Mouse (Mus musculus) limb, embryonic 10.5 days (tissue): ENCODE results near the gene Slc24a3. TPM values are rescaled to one million over a fixed set of nuclear protein-coding genes. Genes with fewer than 3 reads are reported as not detected.

Source experiments
- DNase-seq: peaks from one replicate; pipeline ENCODE4 v3.0.0-alpha.2; 2017; ENCODE audit warnings: low spot score
- H3K27ac ChIP-seq: fragments of 300-500 bp; sonication (generic); 2 replicates; pipeline ENCODE4 v1.5.1; 2016; ENCODE audit warnings: mild to moderate bottlenecking
- H3K27me3 ChIP-seq: fragments of 300-500 bp; sonication (generic); 2 replicates; pipeline ENCODE4 v1.6.1; 2016; ENCODE audit warnings: low read depth, mild to moderate bottlenecking; ENCODE audit not compliant: poor library complexity, severe bottlenecking
- H3K36me3 ChIP-seq: fragments of 300-500 bp; sonication (generic); 2 replicates; pipeline ENCODE4 v1.6.1; 2016; ENCODE audit warnings: mild to moderate bottlenecking, moderate library complexity
- H3K4me1 ChIP-seq: fragments of 300-500 bp; sonication (generic); 2 replicates; pipeline ENCODE4 v1.6.1; 2016
- H3K4me3 ChIP-seq: fragments of 300-500 bp; sonication (generic); 2 replicates; pipeline ENCODE4 v1.5.1; 2016; ENCODE audit warnings: mild to moderate bottlenecking, moderate library complexity
- H3K9me3 ChIP-seq: fragments of 300-500 bp; sonication (generic); replicated peaks from 2 replicates; pipeline ENCODE4 v1.6.1; 2016; ENCODE audit warnings: mild to moderate bottlenecking
- WGBS: fragments of 180-500 bp; shearing (Covaris S2); methylation state at CpG from one replicate; pipeline ENCODE4 v1.1.7; 2016; 5-methylcytosine and 5-hydroxymethylcytosine counted together
- polyA plus RNA-seq: library from polyadenylated mRNA; unstranded; fragments of >200 nt; fragmentation: Nextera tagmentation; extraction: Ambion mirVana; gene quantifications from 2 replicates; pipeline ENCODE4 v1.2.1, GENCODE M21; 2016

Slc24a3 gene
- polyA plus RNA-seq, 1 experiment from 2014 or later = 0.45 TPM

DNA sequence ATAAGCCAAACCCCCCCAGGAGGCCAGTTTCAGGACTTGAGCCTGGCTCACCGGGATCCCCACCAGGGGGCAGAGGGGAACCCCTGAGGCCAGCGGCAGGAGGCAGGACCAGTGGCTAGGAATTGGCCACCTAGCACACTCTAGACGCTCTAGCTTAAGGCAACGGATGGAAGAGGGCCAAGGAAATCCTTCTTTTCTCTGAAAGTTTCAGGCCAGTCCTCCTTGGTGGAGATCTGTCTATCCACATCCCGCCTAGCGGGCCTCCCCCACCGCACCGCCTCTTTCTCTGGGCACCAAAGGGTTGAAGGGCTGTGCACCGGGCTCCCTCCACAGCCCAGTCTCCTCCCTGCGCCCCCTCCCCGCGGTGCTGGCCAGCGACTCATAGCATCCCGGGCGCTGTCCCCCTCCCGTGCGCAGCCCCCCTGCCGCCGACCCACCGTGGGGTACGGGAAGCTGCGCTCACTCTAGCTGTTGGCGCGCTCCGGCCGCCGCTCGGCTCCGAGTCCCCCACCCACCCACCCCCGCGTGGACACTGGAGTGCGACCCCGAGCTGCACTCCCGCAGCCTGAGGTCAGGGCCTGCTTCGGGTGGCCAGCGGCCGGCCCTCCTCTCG, 397 bp upstream of the Slc24a3 start:
- H3K4me1 ChIP-seq = peaks cover 19% of the 10 kb centered on the region
- H3K27ac ChIP-seq = peak overlapping the region; percentile 92
- H3K9me3 ChIP-seq = no peaks in the 10 kb centered on the region
- H3K27me3 ChIP-seq = peaks cover 25% of the 10 kb centered on the region; the same call in 1 of the 2 replicates
- H3K36me3 ChIP-seq = no peaks in the 10 kb centered on the region
- WGBS = under 1% methylated on average over 38 of the region's 38 CpGs
- DNase-seq = peak; percentile 78
- peak overlapping the region; percentile 79 for H3K4me3 ChIP-seq

DNA sequence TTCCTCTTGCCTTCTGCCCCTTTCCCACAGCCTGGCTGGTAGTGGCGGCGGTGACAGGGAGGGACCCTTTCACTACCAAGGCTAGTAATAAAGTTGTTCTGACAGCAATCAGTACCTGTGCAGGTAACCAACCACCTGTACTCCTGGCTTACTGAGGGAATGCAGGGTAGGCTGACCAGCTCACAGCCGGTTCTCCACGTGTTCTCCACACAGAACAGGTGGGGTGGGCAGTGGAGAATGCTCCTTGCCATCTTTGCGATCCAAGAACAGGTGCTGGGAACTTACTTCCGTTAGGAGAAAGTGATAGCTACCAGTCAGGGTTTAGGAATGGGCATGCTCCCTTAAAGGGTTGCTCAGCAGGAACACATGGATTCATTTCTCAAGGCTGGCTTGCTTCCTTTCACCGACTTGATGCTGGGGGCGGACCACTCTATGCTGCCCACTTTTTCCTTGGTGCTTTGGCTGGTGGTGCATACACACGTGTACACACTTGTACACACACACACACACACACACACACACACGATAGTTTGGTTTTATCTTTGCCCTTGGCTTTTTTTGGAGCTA, 934 bp downstream of the Slc24a3 start:
- 13% methylated on average over 10 of the region's 10 CpGs for WGBS
- no peaks in the 10 kb centered on the region for H3K9me3 ChIP-seq
- no peaks in the 10 kb centered on the region for H3K36me3 ChIP-seq
- peaks cover 19% of the 10 kb centered on the region for H3K4me1 ChIP-seq
- peak overlapping the region; percentile 92 for H3K27ac ChIP-seq
- H3K4me3 ChIP-seq = peak overlapping the region; percentile 79
- peaks cover 25% of the 10 kb centered on the region; the same call in 1 of the 2 replicates for H3K27me3 ChIP-seq
- DNase-seq = no peak

DNA sequence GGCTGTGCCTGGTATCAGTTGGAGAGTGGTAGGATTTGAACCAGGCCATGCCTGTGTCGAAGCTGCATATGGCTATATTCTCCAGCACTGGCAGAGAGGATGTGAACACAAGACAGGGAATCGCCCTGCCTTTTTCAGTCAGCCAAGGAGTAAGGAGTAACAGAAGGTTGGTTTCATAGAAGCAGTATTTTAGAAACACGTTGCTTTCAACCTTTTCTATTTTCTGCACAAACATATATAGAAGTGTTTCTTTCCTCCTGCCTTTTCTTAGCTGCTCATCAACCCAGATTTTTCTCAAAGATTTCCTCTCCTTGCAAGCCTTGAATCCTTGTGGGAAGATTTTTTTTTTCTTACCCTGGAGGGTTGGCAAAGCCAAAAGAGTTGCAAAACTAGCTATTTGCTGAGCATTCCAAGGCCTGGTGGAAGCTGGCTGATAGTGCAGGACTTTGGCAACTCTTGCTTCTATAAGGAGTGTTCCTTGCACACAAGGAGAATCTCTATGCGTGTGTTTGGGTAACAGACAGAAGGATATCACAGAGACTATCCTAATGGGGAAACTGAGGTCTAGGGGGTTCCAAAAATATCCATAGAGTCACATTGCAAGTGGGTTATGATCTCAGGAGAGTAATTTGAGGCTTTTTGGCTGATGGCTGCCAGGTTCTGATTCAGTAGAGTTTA, 5.6 kb downstream of the Slc24a3 start:
- 91% methylated on average over 4 of the region's 4 CpGs for WGBS
- Histone ChIP-seq H3K27ac (no peak overlapping the region), H3K9me3 (no peaks in the 10 kb centered on the region), H3K36me3 (no peaks in the 10 kb centered on the region), H3K4me3 (no peak overlapping the region), H3K4me1 (peaks cover 13% of the 10 kb centered on the region), H3K27me3 (peaks cover 21% of the 10 kb centered on the region; the same call in 1 of the 2 replicates)
- no peak for DNase-seq

DNA sequence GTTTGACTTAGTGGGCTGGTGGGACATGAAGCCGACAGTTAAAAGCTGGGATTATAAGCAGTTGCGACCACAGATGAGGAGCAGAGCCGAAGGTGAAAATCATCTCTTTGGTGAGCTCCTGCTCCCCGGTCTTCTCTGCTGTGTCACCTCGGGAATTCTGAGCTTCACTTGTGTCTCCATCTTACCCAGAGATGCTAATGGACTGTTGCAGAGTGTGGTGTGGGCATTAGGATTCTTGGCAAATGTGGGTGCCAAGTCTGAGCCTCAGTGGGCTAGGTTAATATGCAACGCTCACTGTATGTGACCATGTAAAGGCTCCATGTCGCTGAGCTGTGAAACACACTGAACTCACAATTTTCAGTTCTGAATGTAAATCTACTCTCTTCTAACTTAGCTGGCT, 7.5 kb downstream of the Slc24a3 start:
- DNase-seq = no peak
- WGBS = 96% methylated on average over 7 of the region's 7 CpGs
- no peaks in the 10 kb centered on the region for H3K9me3 ChIP-seq

DNA sequence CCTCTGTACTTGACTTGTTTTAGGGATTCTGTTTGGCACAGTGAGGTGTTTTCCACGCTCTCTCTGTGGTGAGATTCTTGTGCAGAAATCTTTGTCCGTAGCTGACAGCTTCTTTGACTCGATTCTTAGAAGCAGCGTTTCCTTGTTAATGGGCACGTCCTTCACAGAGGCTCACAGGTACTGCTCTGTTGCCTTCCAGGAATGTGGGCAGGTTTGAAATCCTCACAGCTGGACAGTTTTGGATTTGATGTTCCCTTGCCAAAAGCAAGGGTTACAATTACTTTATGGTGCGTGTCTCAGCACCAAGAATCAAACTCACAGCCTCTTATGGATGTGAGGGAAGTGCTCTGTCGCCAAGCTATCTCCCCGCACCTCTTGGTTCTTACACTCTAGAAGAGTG, 14.9 kb downstream of the Slc24a3 start:
- Histone ChIP-seq H3K27me3 (no peaks in the 10 kb centered on the region), H3K9me3 (no peaks in the 10 kb centered on the region), H3K4me3 (no peak overlapping the region), H3K36me3 (no peaks in the 10 kb centered on the region), H3K4me1 (no peaks in the 10 kb centered on the region), H3K27ac (no peak overlapping the region)
- WGBS = 86% methylated on average over 8 of the region's 8 CpGs
- DNase-seq = no peak

More for the DNA sequence above, 7.5 kb downstream of the Slc24a3 start:
- Histone ChIP-seq H3K4me3 (no peak overlapping the region), H3K4me1 (peaks cover 6% of the 10 kb centered on the region; the same call in 1 of the 2 replicates), H3K27ac (no peak overlapping the region), H3K27me3 (peaks cover 4% of the 10 kb centered on the region; the same call in 1 of the 2 replicates), H3K36me3 (no peaks in the 10 kb centered on the region)

GRCm38 (mm10) chr2:145188828-145189227, 21.3 kb downstream of the Slc24a3 start:
- no peaks in the 10 kb centered on the region for H3K4me1 ChIP-seq
- H3K27ac ChIP-seq = no peak overlapping the region
- H3K4me3 ChIP-seq = no peak overlapping the region
- H3K27me3 ChIP-seq = no peaks in the 10 kb centered on the region
- H3K36me3 ChIP-seq = no peaks in the 10 kb centered on the region
- DNase-seq = no peak
- no peaks in the 10 kb centered on the region for H3K9me3 ChIP-seq
- 82% methylated on average over 2 of the region's 2 CpGs for WGBS

GRCm38 (mm10) chr2:145196043-145196442, 28.5 kb downstream of the Slc24a3 start:
- Histone ChIP-seq H3K27ac (no peak overlapping the region), H3K4me1 (no peaks in the 10 kb centered on the region), H3K27me3 (no peaks in the 10 kb centered on the region), H3K9me3 (no peaks in the 10 kb centered on the region), H3K36me3 (no peaks in the 10 kb centered on the region), H3K4me3 (no peak overlapping the region)
- DNase-seq = no peak
- WGBS = 71% methylated on average over 3 of the region's 3 CpGs

- H3K9me3 ChIP-seq = no peaks in the 10 kb centered on the region
- H3K36me3 ChIP-seq = no peaks in the 10 kb centered on the region
- no peak overlapping the region for H3K4me3 ChIP-seq
- no peak for DNase-seq
- H3K27ac ChIP-seq = no peak overlapping the region
- no peaks in the 10 kb centered on the region for H3K27me3 ChIP-seq
- WGBS = 95% methylated on average over 7 of the region's 7 CpGs
- H3K4me1 ChIP-seq = no peaks in the 10 kb centered on the region
Observed at GRCm38 (mm10) chr2:145196501-145197042, 29.0 kb downstream of the Slc24a3 start.

DNA sequence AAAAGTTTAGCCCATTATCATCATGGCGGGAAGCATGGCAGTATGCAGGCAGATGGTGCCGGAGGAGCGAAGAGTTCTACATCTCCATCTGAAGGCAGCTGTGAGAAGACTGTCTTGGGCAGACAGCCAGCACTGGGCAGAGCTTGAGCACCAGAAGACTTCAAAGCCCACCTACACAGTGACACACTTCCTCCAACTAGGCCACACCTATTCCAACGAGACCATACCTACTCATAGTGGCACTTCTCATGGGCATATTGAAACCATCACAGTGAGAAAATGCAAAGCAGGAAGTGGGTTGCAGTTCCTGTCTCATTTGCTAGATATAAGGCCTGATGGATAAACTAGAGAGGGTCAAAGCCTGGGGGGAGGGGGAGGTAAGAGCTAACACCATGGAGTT, 29.5 kb downstream of the Slc24a3 start:
- no peak for DNase-seq
- WGBS = 92% methylated on average over 4 of the region's 4 CpGs
- Histone ChIP-seq H3K27ac (no peak overlapping the region), H3K36me3 (no peaks in the 10 kb centered on the region), H3K4me3 (no peak overlapping the region), H3K4me1 (no peaks in the 10 kb centered on the region), H3K27me3 (no peaks in the 10 kb centered on the region), H3K9me3 (no peaks in the 10 kb centered on the region)

DNA sequence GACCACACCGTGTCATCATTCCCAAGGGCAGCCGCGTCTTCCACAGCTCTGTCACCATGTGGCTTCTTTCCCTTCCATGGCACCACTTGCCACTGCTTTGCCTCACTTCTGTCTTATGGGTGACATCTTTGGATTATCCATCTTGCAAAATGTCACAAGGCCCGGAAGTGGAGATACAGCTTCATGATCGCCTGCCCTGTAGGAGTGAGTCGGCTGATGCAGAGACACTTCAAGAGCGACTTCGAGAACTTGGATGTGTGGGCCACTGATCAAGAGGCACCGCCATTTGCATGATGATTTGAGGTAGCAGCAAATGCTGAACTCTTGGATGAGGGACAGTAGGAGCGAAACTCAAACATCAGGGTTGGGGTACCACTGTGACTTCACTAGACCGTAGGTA, 46.0 kb downstream of the Slc24a3 start:
- H3K4me1 ChIP-seq = no peaks in the 10 kb centered on the region
- no peak overlapping the region for H3K4me3 ChIP-seq
- 95% methylated on average over 11 of the region's 11 CpGs for WGBS
- no peaks in the 10 kb centered on the region for H3K27me3 ChIP-seq
- no peaks in the 10 kb centered on the region for H3K36me3 ChIP-seq
- H3K27ac ChIP-seq = no peak overlapping the region
- H3K9me3 ChIP-seq = no peaks in the 10 kb centered on the region
- no peak for DNase-seq

DNA sequence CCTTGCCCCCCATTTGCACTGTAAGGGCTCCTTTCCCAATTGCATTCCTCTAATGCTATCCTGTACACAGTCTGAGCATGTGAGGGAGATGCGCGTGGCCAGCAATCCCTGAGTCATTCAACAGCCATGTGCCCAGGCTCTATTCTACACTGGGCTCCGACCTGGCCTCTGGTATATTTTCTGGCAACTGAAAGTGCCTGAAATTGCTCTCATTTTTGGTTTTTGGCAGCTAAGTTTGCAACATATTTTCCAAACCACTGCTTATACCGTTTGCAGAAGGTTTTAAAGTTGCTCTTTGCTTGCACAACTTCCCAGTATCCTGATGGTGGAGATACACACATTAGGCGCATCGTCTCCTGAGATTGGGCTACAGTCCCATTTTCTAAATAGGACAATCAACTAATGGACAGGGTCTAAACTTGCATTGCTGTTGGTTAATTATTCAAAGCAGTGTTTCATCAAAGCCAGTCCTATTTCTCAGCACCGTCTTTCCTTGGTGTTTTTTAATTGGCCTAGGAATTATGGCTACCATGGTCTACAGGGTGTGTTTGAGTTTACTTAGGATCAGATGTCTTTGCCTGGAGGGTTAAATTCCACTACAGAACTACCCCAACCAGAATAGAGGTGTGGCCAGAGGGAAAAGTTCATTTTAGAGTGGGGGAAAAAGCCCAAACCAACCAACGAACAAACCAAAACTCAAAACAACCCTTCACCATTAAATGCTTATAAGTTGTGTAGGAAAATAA, 46.7 kb downstream of the Slc24a3 start:
- Histone ChIP-seq H3K4me3 (no peak overlapping the region), H3K27ac (no peak overlapping the region), H3K36me3 (no peaks in the 10 kb centered on the region), H3K4me1 (no peaks in the 10 kb centered on the region), H3K27me3 (no peaks in the 10 kb centered on the region), H3K9me3 (no peaks in the 10 kb centered on the region)
- no peak for DNase-seq
- 85% methylated on average over 8 of the region's 8 CpGs for WGBS

GRCm38 (mm10) chr2:145216580-145216979, 49.0 kb downstream of the Slc24a3 start:
- WGBS = 29% methylated on average over 2 of the region's 2 CpGs
- H3K36me3 ChIP-seq = no peaks in the 10 kb centered on the region
- H3K27ac ChIP-seq = no peak overlapping the region
- H3K27me3 ChIP-seq = no peaks in the 10 kb centered on the region
- no peak overlapping the region for H3K4me3 ChIP-seq
- no peak for DNase-seq
- H3K9me3 ChIP-seq = no peaks in the 10 kb centered on the region
- H3K4me1 ChIP-seq = no peaks in the 10 kb centered on the region
